Mouse (Mus musculus) limb, embryonic 13.5 days (tissue): ENCODE measurements around the gene Mgat2. TPM values are rescaled to one million over a fixed set of nuclear protein-coding genes. Genes with fewer than 3 reads are reported as not detected.
A peak's percentile ranks its signal among the peaks of the same experiment; 100 is the strongest.
"Not testable (repeated sequence)": the region's sequence is repeated elsewhere in the genome, so short reads cannot be mapped to it uniquely, and the experiment has no call there.

Experiments
- ATAC-seq: fragments of 200-750 bp; cut with Nextera tagmentation; 2 replicates; pipeline ENCODE4 v1.8.0; 2017; ENCODE audit warnings: low read depth, moderate number of reproducible peaks, moderate TSS enrichment; ENCODE audit not compliant: low FRiP score
- H3K27ac ChIP-seq: fragments of 300-500 bp; sonication (generic); 2 replicates; pipeline ENCODE4 v1.5.1; 2015; ENCODE audit warnings: inconsistent platforms, mild to moderate bottlenecking, moderate library complexity
- H3K27me3 ChIP-seq: fragments of 300-500 bp; sonication (generic); 2 replicates; pipeline ENCODE4 v1.6.1; 2015; ENCODE audit warnings: mild to moderate bottlenecking, inconsistent platforms
- H3K36me3 ChIP-seq: fragments of 300-500 bp; sonication (generic); 2 replicates; pipeline ENCODE4 v1.6.1; 2015; ENCODE audit warnings: inconsistent platforms, mild to moderate bottlenecking, moderate library complexity
- H3K4me1 ChIP-seq: fragments of 300-500 bp; sonication (generic); 2 replicates; pipeline ENCODE4 v1.6.1; 2015; ENCODE audit warnings: inconsistent platforms
- H3K4me2 ChIP-seq: fragments of 300-500 bp; sonication (generic); replicated peaks from 2 replicates; pipeline ENCODE4 v1.6.1; 2015; ENCODE audit warnings: inconsistent platforms, mild to moderate bottlenecking, moderate library complexity
- H3K4me3 ChIP-seq: fragments of 300-500 bp; sonication (generic); 2 replicates; pipeline ENCODE4 v1.5.1; 2015; ENCODE audit warnings: moderate library complexity, mild to moderate bottlenecking, inconsistent platforms
- H3K9ac ChIP-seq: fragments of 300-500 bp; sonication (generic); 2 replicates; pipeline ENCODE4 v1.6.1; 2015; ENCODE audit warnings: mild to moderate bottlenecking, inconsistent platforms
- H3K9me3 ChIP-seq: fragments of 300-500 bp; sonication (generic); 2 replicates; pipeline ENCODE4 v1.6.1; 2016; ENCODE audit warnings: inconsistent platforms
- WGBS: fragments of 180-500 bp; shearing (Covaris S2); methylation state at CpG from one replicate; pipeline ENCODE4 v1.1.7; 2015; 5-methylcytosine and 5-hydroxymethylcytosine counted together
- polyA plus RNA-seq: library from polyadenylated mRNA; unstranded; fragments of >200 nt; fragmentation: Nextera tagmentation; extraction: Ambion mirVana; gene quantifications from 2 replicates; pipeline ENCODE4 v1.2.1, GENCODE M21; 2015

The Mgat2 gene
- 45.1 and 48.2 TPM in 2 replicates for polyA plus RNA-seq

- WGBS, result under 1% methylated on average over 84 of the region's 84 CpGs
- peak; percentile 99 for ATAC-seq
- H3K36me3 ChIP-seq, result peaks cover 32% of the 10 kb centered on the region
- H3K4me2 ChIP-seq, result peak within 1 kb of the TSS; percentile 95
- H3K9me3 ChIP-seq, result no peaks in the 10 kb centered on the region
- H3K27ac ChIP-seq, result peak within 1 kb of the TSS; percentile 88
- no peaks in the 10 kb centered on the region for H3K27me3 ChIP-seq
- peaks cover 19% of the 10 kb centered on the region for H3K4me1 ChIP-seq
- H3K4me3 ChIP-seq, result peak within 1 kb of the TSS; percentile 87
- peak within 1 kb of the TSS; percentile 94 for H3K9ac ChIP-seq
Measured at GRCm38 (mm10) chr12:69183583-69184308, at the start of gene Mgat2, which contains the start of gene Rpl36al. Gene Mgat2 (plus strand): TSS chr12:69184157. Gene Rpl36al (minus strand): TSS chr12:69184083.

- Histone ChIP-seq H3K4me1 (no peaks in the 10 kb centered on the region), H3K9me3 (no peaks in the 10 kb centered on the region), H3K27me3 (no peaks in the 10 kb centered on the region), H3K4me2 (no peak overlapping the region), H3K9ac (no peak overlapping the region), H3K27ac (no peak overlapping the region), H3K4me3 (no peak overlapping the region), H3K36me3 (no peaks in the 10 kb centered on the region)
- ATAC-seq, result no peak
- WGBS, result 82% methylated on average over 3 of the region's 3 CpGs
Measured at GRCm38 (mm10) chr12:69139201-69139600, 44.8 kb upstream of the Mgat2 start.

DNA sequence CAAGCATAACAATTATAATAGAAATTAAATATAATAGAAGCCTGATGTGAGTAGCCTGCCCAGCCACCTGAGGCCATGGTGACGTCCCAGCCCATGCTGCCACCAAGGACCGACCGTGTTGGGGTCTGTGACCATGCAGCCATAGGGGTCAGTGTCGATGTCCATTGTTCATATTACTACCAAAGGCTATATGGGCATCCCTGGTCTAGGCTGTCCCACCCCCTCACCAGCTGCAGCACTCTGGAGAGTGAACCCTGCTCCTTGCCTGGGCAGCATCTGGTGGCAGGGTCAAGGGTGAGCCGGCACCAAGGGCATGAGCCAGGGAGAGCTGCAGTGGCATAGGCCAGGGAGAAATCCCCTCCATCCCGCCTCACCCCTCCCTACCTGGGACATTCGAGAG, 44.1 kb upstream of the Mgat2 start:
- Histone ChIP-seq H3K27me3 (no peaks in the 10 kb centered on the region), H3K4me3 (no peak overlapping the region), H3K4me2 (no peak overlapping the region), H3K4me1 (no peaks in the 10 kb centered on the region), H3K9me3 (no peaks in the 10 kb centered on the region), H3K9ac (no peak overlapping the region), H3K36me3 (no peaks in the 10 kb centered on the region), H3K27ac (no peak overlapping the region)
- WGBS, result 85% methylated on average over 7 of the region's 7 CpGs
- no peak for ATAC-seq

DNA sequence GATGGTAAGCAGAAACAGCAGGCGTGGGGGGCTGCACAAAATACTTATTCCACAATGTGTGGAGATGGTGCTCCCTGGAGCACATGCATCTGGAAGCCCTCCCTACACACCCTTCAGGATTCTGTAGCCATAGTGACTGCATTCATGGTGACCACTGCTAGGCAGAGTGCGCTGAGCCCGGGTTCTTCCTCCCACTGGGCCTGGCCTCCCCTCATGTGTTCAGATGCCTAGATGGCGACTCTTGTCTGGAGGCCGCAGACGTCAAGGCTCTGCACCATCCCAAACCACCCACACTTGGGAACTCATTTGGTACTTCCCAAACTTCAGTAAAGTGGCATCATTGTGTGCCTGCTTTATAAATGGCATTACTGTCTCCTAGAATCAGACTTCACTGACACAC, 40.5 kb upstream of the Mgat2 start:
- H3K9ac ChIP-seq, result no peak overlapping the region
- WGBS, result 78% methylated on average over 6 of the region's 6 CpGs

DNA sequence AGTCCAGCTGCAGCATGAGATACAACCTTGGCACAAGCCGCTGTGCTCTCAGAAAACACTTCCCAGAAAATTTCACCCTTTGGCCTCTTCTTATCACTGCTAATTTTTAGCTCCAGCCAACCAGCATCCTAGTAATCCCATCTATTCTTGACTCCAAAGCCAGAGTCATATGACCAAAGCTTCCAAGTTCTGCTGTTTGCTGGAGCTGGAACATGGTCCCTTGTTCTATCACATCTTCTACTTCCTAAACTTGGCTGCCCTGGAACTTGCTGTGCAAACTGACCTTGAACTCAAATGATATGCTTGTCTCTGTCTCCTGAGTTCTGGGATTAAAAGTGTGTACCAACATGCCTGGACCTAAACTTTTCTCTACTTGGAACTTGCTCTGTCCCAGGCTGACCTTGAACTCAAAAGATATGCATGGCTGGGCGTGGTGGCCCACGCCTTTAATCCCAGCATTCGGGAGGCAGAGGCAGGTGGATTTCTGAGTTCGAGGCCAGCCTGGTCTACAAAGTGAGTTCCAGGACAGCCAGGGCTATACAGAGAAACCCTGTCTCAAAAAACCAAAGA, 36.7 kb upstream of the Mgat2 start:
- 93% methylated on average over 5 of the region's 5 CpGs for WGBS
- no peak overlapping the region for H3K27ac ChIP-seq
- H3K36me3 ChIP-seq, result no peaks in the 10 kb centered on the region
- no peaks in the 10 kb centered on the region for H3K9me3 ChIP-seq
- no peak overlapping the region for H3K4me3 ChIP-seq
- H3K27me3 ChIP-seq, result no peaks in the 10 kb centered on the region
- no peak overlapping the region for H3K9ac ChIP-seq
- H3K4me1 ChIP-seq, result no peaks in the 10 kb centered on the region
- no peak for ATAC-seq
- no peak overlapping the region for H3K4me2 ChIP-seq

More for the DNA sequence above, 40.5 kb upstream of the Mgat2 start:
- H3K4me3 ChIP-seq, result no peak overlapping the region
- H3K36me3 ChIP-seq, result no peaks in the 10 kb centered on the region
- no peak for ATAC-seq
- no peak overlapping the region for H3K4me2 ChIP-seq
- no peaks in the 10 kb centered on the region for H3K4me1 ChIP-seq
- H3K9me3 ChIP-seq, result no peaks in the 10 kb centered on the region
- no peaks in the 10 kb centered on the region for H3K27me3 ChIP-seq
- H3K27ac ChIP-seq, result no peak overlapping the region

DNA sequence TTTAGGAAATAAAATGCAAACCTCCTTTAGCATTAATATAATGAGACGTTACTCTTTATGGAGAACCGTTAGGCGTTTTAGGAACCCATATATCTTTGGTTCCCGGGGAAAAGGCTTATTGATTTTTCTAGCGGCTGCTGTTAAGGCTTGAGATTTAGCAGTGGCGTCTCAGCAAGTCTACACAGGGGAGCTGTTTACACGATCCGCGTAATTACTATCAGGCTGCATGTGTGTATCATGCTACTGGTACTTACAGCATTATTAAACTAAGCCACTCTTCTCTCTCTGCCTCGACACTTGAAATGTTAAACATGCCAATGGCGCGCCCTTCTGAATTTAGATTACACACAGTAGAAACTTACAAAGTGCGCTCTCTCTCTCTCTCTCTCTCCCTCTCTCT, 33.9 kb upstream of the Mgat2 start:
- H3K9me3 ChIP-seq, result no peaks in the 10 kb centered on the region
- no peaks in the 10 kb centered on the region for H3K36me3 ChIP-seq
- 57% methylated on average over 13 of the region's 13 CpGs for WGBS
- no peak overlapping the region for H3K4me2 ChIP-seq
- no peak overlapping the region for H3K27ac ChIP-seq
- no peaks in the 10 kb centered on the region for H3K4me1 ChIP-seq
- H3K9ac ChIP-seq, result no peak overlapping the region
- ATAC-seq, result no peak
- no peak overlapping the region for H3K4me3 ChIP-seq
- no peaks in the 10 kb centered on the region for H3K27me3 ChIP-seq

GRCm38 (mm10) chr12:69155923-69156322, 28.0 kb upstream of the Mgat2 start:
- H3K27ac ChIP-seq, result no peak overlapping the region
- no peaks in the 10 kb centered on the region for H3K9me3 ChIP-seq
- H3K27me3 ChIP-seq, result no peaks in the 10 kb centered on the region
- peaks cover 25% of the 10 kb centered on the region for H3K36me3 ChIP-seq
- ATAC-seq, result no peak
- no peak overlapping the region for H3K4me2 ChIP-seq
- H3K4me3 ChIP-seq, result no peak overlapping the region
- no peak overlapping the region for H3K9ac ChIP-seq
- 74% methylated on average over 2 of the region's 2 CpGs for WGBS
- H3K4me1 ChIP-seq, result peaks cover 11% of the 10 kb centered on the region

DNA sequence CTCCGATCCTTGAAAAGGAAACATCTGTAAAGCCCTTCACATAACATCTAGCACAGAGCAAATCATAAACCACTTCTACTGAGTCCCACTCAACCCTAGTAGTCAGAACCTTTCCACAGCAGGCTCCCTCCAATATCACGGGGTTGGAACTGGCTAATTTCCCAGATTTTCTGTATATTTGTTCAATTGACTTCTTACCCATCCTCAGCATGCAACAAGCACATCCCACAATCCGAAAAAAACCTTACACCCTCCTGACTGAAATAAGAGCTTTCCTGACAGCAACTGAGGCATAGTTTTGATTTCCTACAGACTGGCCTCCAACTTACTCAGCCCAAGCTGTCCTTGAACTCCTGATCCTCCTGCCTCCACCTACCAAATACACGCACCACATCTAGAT, 27.5 kb upstream of the Mgat2 start:
- WGBS, result 93% methylated on average over 4 of the region's 4 CpGs
- H3K27me3 ChIP-seq, result no peaks in the 10 kb centered on the region
- H3K4me2 ChIP-seq, result no peak overlapping the region
- H3K9ac ChIP-seq, result no peak overlapping the region
- peaks cover 11% of the 10 kb centered on the region for H3K4me1 ChIP-seq
- H3K9me3 ChIP-seq, result no peaks in the 10 kb centered on the region
- H3K4me3 ChIP-seq, result no peak overlapping the region
- H3K36me3 ChIP-seq, result peaks cover 25% of the 10 kb centered on the region
- no peak overlapping the region for H3K27ac ChIP-seq
- ATAC-seq, result no peak

DNA sequence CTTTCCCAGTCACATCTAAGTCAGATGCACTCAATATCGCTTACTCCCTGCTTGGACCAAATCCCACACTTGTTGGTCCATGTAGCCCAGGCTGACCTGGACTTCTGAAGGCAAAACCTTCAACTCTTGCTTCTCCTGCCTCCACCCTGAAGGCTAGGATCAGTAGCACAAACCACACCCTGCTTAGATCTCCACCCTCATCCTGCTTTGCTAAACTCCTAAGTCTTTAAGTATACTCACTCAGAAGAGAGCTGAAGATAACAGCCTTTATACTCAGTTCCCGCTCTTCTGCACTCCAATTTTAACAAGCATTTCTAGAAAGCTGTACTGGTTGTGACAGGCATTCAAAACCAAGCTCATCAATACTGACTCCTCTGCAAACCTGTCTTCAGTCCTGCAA, 26.9 kb upstream of the Mgat2 start:
- WGBS, result 100% methylated on average over 2 of the region's 2 CpGs
- Histone ChIP-seq H3K4me2 (no peak overlapping the region; the same call in 1 of the 2 replicates), H3K36me3 (peaks cover 25% of the 10 kb centered on the region), H3K9me3 (no peaks in the 10 kb centered on the region), H3K27ac (no peak overlapping the region), H3K4me1 (peaks cover 11% of the 10 kb centered on the region), H3K9ac (no peak overlapping the region), H3K4me3 (peak overlapping the region; percentile 77; the same call in 1 of the 2 replicates), H3K27me3 (no peaks in the 10 kb centered on the region)
- no peak for ATAC-seq

DNA sequence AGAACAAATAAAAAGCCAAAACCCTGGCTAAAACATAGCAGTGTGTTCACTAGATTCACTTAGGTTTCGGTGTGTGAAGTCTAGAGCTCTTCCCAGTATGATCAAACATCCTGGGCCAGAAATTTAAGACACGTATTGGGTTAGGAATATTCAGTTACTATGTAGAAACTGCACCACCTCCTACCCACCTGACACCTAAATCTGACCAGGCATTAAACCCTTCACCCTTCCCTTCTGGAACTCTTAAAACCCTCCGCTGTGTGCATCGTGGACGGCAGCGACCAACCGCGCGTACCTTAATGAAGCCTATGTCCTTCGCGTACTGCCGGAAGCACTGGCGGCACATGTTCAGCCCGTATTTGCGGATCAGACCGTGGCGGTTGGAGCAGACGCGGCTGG, 25.6 kb upstream of the Mgat2 start:
- Histone ChIP-seq H3K27ac (peak overlapping the region; percentile 97), H3K4me2 (peak overlapping the region; percentile 64), H3K9me3 (no peaks in the 10 kb centered on the region), H3K9ac (peak overlapping the region; percentile 94), H3K27me3 (no peaks in the 10 kb centered on the region), H3K36me3 (peaks cover 25% of the 10 kb centered on the region), H3K4me1 (peaks cover 11% of the 10 kb centered on the region), H3K4me3 (peak overlapping the region; percentile 77)
- WGBS, result under 1% methylated on average over 19 of the region's 19 CpGs
- no peak for ATAC-seq

DNA sequence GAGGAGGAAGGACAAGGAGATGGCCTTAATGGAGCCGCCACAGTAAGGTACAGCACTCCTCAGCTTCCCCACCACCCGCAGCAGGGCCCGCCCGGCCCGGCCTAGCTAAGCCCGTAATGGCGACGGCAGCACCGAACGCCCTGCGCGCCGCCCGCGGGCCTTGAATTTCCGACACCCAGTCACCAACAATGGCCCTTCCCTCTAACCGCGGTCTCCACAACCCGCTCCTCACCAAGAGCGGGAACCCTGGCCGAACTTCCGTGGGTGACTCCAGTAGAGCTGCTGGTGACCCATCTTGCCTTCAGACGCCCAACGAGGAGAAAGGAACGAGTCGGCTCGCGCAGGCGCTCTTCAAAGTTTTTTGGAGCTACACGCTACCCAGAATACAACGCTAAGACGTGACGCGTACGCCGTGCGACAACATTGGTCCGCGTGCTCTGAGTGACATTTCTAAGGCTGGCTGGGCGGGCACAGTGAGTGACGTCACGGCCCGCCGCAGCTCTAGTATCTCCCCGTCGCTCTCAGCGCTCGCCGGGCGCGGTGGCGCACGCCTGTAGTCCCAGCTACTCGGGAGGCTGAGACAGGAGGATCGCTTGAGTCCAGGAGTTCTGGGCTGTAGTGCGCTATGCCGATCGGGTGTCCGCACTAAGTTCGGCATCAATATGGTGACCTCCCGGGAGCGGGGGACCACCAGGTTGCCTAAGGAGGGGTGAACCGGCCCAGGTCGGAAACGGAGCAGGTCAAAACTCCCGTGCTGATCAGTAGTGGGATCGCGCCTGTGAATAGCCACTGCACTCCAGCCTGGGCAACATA, 25.0 kb upstream of the Mgat2 start, which contains the start of gene Rps29:
Gene Rps29, minus strand, starts transcription at position 422 of the 813 bp plus-strand sequence.
- ATAC-seq, result peak; percentile 99
- H3K27me3 ChIP-seq, H3K9me3 ChIP-seq: not testable (repeated sequence)
- Histone ChIP-seq H3K36me3 (peaks cover 25% of the 10 kb centered on the region), H3K4me2 (peak within 1 kb of the TSS; percentile 64), H3K9ac (peak within 1 kb of the TSS; percentile 94), H3K27ac (peak within 1 kb of the TSS; percentile 97), H3K4me1 (peaks cover 11% of the 10 kb centered on the region), H3K4me3 (peak within 1 kb of the TSS; percentile 77)
- under 1% methylated on average over 56 of the region's 68 CpGs for WGBS

- 4% methylated on average over 9 of the region's 9 CpGs for WGBS
Measured at GRCm38 (mm10) chr12:69159578-69159940, 24.4 kb upstream of the Mgat2 start.

More at GRCm38 (mm10) chr12:69159578-69159940, 24.4 kb upstream of the Mgat2 start:
- Histone ChIP-seq H3K27ac (no peak overlapping the region; the same call in 1 of the 2 replicates), H3K9me3 (no peaks in the 10 kb centered on the region), H3K4me2 (0 out of 2 replicates have a peak overlapping the region, but pooled peaks have one; percentile 15), H3K4me3 (peak overlapping the region; percentile 19), H3K27me3 (no peaks in the 10 kb centered on the region), H3K36me3 (peaks cover 25% of the 10 kb centered on the region), H3K9ac (no peak overlapping the region), H3K4me1 (peaks cover 11% of the 10 kb centered on the region)
- ATAC-seq, result no peak
